Mouse (Mus musculus) gonadal fat pad, adult 2 months (tissue): Measurements from ENCODE around the gene Fam155a. TPM values are rescaled to one million over a fixed set of nuclear protein-coding genes. Genes with fewer than 3 reads are reported as not detected.

Source experiments
- DNase-seq: peaks from one replicate; pipeline ENCODE4 v3.0.0-alpha.2; 2012; ENCODE audit warnings: low read depth
- polyA plus RNA-seq: library from polyadenylated mRNA; depleted of rRNA; stranded (reverse); fragments of >200 nt; gene quantifications from 2 replicates; pipeline ENCODE4 v1.2.3, GENCODE M21; 2012

Gene Fam155a
- polyA plus RNA-seq, 1 experiment: 0.23 TPM

- no peak for DNase-seq
These were observed 482.8 kb downstream of the Fam155a start for GRCm38 (mm10) chr8:9288015-9288729.

DNA sequence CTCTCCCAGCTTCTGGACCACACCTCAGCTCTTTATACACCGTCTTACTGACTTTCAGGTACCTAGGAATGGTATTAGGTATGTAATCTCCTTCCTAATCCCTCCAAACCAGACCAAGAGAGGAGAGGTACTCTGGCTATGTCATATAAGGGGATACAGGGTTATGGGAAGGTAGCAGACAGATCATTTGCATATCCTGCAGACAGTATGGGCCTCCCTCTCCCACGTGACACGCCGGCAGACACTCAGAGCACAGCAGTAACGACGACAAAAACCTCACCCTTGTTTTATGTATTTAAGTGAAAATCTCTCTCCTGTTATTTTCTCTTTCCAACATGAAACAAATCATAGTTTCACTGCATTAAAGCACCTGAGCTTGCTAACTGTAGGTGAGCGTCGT is 496.8 kb downstream of the Fam155a start:
- no peak for DNase-seq

GRCm38 (mm10) chr8:9264378-9264777 is 506.6 kb downstream of the Fam155a start:
- DNase-seq: no peak

DNA sequence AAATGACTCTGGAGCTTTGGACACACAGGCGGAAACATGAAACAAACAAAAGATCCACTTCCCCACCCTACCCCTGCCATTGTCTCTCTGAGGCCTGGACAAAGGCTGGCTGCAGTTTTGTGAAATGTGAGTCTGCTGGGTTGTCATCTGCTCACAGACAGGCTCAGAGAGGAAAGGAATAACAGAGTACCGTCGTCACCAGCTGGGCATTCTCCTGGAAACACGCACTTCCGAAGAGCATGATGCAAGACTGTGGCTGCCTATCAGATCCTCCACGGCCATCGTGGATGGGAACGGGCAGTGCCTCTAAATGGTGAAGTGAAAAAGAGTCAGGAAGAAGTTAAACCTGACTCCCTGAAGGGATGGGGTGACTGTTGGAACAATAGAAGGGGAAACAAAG is 509.4 kb downstream of the Fam155a start:
- no peak for DNase-seq

GRCm38 (mm10) chr8:9255316-9255715 is 515.6 kb downstream of the Fam155a start:
- DNase-seq: no peak

DNA sequence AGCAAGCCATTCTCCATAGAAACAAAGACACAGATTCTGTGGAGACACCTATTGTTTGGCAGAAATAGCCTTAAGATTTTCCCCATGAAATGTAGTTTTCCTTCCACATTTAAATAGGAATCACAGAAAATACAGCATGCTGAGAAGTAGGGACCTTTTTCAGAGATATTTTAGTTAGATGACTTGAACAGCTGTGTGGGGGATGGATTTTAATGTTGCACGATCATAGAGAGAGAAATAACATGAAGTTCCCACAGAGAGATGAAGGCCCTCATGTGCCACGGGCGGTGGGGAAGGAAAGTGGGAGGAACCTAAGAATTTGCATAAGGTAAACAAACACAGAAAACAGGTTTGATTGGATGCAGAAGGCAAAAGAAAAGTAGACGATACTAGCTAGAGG is 518.0 kb downstream of the Fam155a start:
- no peak for DNase-seq

DNA sequence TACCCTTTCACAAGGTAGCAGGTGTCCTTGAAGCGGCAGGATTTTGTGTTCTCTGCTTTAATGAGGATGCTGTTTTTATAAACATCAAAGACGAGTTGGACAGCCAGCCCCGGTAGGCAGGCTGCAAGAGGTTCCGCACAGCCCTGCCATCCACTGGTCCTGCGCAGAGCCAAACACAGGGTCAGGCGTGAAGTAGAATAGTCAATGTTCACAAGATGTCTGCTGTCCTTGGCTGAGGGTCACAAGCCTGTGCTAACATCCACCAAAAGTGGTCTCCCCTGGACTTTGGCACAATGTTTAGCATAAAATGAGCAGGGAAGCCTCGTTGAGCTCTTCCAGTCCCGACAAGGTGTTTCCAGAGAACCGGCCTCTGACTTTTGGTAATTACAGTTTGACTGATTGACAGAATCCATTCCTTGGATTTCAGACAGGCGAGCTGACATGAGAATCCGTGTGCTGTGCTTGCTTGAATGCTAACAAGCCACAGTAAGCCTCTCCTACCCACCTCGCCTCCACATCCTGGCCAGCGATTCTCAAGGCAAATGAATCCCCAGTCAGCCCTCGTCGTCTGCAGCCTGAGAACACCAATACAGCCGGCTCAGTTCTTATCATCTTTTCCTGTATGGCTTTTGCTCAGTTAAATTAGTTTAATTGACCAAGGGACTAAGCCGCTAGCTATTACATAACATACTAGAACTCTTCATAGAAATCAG is 522.7 kb downstream of the Fam155a start:
- DNase-seq: no peak

DNA sequence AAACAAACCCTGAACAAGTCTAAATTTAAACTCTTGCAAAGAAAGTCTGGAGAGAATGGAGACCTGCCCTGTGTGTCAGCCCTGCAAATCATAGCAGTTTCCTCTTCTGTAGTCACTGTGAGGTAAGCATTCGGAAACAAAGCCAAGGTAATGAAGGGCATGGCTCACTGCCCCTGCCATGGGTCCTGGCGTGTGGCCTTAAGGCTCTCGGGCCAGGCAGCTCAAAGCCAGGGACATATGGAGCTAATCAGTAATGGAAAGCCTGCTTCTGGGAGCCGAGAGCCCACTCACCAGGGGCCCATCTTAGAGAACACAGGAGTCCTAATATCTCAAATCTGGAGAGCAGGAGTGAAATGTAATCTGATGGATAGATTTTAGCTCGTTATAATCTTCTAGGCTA is 525.0 kb downstream of the Fam155a start:
- no peak for DNase-seq

DNA sequence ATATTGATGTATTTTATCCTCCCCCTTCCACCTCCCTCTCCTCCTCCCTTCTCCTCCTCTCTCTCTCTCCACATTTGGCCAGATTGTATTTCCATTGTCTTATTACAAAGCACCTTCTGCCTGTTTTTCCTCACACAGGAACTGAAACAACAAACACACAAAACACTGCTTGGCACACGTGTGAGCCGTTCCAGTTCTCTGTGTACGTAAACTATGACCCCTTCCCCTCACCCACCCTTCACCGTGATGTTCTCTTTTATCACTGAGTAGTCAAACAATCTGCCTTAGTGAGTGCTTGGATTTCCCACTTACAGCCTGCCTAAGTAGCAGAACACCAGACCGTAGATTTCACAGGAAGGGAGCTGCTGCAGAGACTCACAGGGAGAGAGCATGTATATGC is 530.0 kb downstream of the Fam155a start:
- no peak for DNase-seq

- DNase-seq: no peak
These were observed 531.2 kb downstream of the Fam155a start for GRCm38 (mm10) chr8:9239741-9240140.

DNA sequence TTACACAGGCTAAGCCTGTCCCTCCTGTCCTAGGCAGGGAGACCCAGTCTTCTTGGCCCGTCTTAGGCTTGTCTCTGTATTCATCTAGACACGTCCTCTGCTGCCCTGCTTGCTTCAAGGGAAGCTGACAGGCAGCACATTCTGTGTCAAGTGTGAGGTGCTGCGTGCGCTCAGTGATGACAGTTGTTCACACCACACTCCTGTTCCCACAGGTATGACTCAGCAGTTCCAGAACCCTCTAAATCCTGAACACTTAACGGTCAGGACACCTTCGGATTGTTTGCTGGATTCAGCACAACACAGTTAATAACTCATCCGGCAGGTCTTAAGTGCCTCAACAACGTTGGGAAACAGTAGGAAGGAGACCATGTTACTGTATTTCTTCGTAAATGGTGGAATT is 532.0 kb downstream of the Fam155a start:
- DNase-seq: no peak

- DNase-seq: peak; percentile 1
These were observed 537.5 kb downstream of the Fam155a start for GRCm38 (mm10) chr8:9233326-9233919.

- no peak for DNase-seq
These were observed 543.0 kb downstream of the Fam155a start for GRCm38 (mm10) chr8:9227779-9228464.

DNA sequence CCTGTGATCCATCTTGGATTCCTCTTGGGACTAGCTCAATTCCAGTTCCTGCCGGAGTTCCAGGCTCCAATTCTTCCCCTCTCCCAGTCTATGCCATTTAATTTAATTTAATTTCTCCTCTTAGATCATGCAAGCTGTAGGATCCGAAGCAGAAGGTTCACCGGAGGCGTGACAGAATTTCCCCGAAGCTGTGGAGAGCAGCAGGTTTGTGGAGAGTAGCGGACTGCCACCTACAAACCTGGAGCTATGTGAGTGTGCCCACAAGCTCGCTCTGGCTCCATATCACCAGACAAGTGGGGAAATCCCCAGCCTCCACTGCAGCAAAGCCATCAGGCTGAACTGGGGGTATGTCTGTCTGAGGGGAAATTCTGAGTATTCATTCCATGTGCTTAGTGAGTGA is 544.2 kb downstream of the Fam155a start:
- no peak for DNase-seq

- no peak for DNase-seq
These were observed 559.2 kb downstream of the Fam155a start for GRCm38 (mm10) chr8:9211751-9212150.

- no peak for DNase-seq
These were observed 563.4 kb downstream of the Fam155a start for GRCm38 (mm10) chr8:9207505-9208051.

DNA sequence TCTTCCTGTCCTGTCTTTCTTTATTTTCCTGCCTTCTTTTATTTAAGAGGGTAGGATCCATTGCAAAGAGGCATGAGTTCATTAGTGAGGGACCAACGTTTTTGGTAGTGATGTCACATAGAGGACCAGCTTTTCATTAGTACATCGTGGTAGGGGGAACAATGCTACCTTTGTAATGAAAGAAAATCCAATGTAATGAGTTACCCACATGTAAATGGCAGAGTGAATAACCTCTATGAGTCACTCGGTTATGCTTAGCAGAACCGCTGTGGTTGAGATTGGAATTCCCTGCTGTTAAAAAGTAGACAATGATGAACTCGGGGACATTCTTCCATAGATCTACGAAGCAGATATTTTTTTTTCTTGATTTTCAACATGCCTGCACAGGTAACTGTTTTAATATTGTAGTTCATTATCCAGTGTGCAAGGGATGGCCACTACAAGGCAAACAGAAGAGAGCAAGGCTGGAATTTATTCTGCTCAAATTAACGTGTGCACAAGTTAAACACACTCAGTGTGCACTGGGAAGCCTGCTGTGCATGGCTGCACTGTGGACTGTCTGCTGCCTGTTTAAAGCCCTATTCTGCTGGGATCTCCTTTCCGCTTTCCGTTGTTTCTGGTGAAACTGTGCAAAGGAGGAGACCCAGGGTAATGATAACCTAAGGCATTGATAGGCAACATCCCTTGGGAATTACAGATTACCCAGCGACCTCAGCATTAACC is 566.5 kb downstream of the Fam155a start:
- no peak for DNase-seq

GRCm38 (mm10) chr8:9200099-9200498 is 570.9 kb downstream of the Fam155a start:
- DNase-seq: no peak

- DNase-seq: no peak
These were observed 579.3 kb downstream of the Fam155a start for GRCm38 (mm10) chr8:9191682-9192081.

DNA sequence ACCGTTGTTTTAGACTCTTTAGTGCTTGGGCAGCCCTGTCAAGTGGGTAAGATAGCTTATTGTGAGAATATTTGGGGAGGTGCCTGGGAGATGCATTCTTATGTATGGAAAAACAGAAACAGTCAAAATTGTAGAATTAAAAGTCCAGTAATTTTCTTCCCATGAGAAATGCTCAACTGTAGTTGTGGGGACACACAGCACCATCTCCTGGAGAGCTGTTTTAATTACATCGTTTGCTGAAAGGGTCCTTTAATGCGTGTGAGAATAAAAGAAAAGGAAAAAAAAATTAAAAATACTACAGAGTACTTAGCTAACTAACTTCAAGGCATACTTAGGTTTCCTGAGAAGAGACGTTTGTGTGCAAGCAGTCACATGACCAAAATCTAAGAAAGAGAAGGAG is 582.3 kb downstream of the Fam155a start:
- DNase-seq: no peak

- no peak for DNase-seq
These were observed 585.8 kb downstream of the Fam155a start for GRCm38 (mm10) chr8:9185200-9185599.

DNA sequence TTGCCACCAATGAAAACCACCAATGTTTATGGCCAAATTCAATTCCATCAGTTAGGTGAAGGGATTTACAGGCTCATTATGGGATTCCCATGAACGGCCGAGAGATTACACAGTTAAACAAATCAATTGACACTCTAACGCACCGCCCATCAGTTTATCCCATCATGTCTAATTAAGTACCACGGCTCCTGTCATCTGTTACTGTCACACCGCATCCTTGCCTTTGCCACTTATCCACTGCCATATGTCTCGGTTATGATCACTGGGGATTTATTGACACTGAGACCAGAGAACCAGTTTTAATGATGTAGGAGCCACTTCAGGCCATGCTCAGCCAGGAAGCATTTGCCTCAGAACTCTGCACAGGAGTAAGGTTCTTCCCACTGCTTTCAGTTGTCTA is 588.5 kb downstream of the Fam155a start:
- DNase-seq: no peak
